Mouse (Mus musculus) MEL (cell line): Measurements from ENCODE around the gene Cacna1s. TPM values are rescaled to one million over a fixed set of nuclear protein-coding genes. Genes with fewer than 3 reads are reported as not detected.

ENCODE experiments used
- DNase-seq: peaks from one replicate; pipeline ENCODE4 v3.0.0; 2011; ENCODE audit warnings: low read depth, low spot score
- H3K27ac ChIP-seq: 2 replicates; pipeline ENCODE4 v1.5.1; 2012; ENCODE audit warnings: low read depth, mild to moderate bottlenecking, control low read depth, low read length, moderate library complexity; ENCODE audit not compliant: control insufficient read depth
- H3K27me3 ChIP-seq, 2 experiments: fragments of 150-350 bp in 1 of 2; sonication (generic) in 1 of 2; 2 replicates each; pipeline ENCODE4 v1.6.1; 2012; ENCODE audit warnings: low read length in 2 of 2, mild to moderate bottlenecking in 2 of 2, improper control_type of control experiment in 1 of 2, moderate library complexity in 1 of 2; ENCODE audit not compliant: insufficient read depth in 2 of 2, control insufficient read depth in 1 of 2
- H3K36me3 ChIP-seq, 2 experiments: 2 replicates each; pipeline ENCODE4 v1.6.1; 2012 to 2014; ENCODE audit warnings: low read length in 2 of 2, improper control_type of control experiment in 1 of 2, inconsistent platforms in 1 of 2, mild to moderate bottlenecking in 1 of 2; ENCODE audit not compliant: insufficient read depth in 2 of 2, control insufficient read depth in 1 of 2
- H3K4me1 ChIP-seq, 2 experiments: fragments of 150-350 bp in 1 of 2; sonication (generic) in 1 of 2; 2 replicates each; pipeline ENCODE4 v1.6.1; 2012; ENCODE audit warnings: low read length in 2 of 2, improper control_type of control experiment in 1 of 2, mild to moderate bottlenecking in 1 of 2; ENCODE audit not compliant: insufficient read depth in 2 of 2, control insufficient read depth in 1 of 2
- H3K4me3 ChIP-seq, 2 experiments: fragments of 150-350 bp in 1 of 2; sonication (generic) in 1 of 2; 2 replicates each; pipeline ENCODE4 v1.5.1; 2012; ENCODE audit warnings: low read depth in 2 of 2, low read length in 2 of 2, mild to moderate bottlenecking in 2 of 2, moderate library complexity in 2 of 2, control low read depth in 1 of 2, improper control_type of control experiment in 1 of 2; ENCODE audit not compliant: control insufficient read depth in 1 of 2, insufficient read depth in 1 of 2
- H3K79me2 ChIP-seq: 2 replicates; pipeline ENCODE4 v1.6.1; 2012; ENCODE audit warnings: mild to moderate bottlenecking, low read length, moderate library complexity; ENCODE audit not compliant: control insufficient read depth, poor library complexity, insufficient read depth
- H3K9ac ChIP-seq: 2 replicates; pipeline ENCODE4 v1.6.1; 2012; ENCODE audit warnings: low read depth, mild to moderate bottlenecking, control low read depth, low read length, moderate library complexity; ENCODE audit not compliant: control insufficient read depth, poor library complexity, severe bottlenecking
- H3K9me3 ChIP-seq: fragments of 150-350 bp; sonication (generic); replicated peaks from 2 replicates; pipeline ENCODE4 v1.6.1; 2012; ENCODE audit warnings: mild to moderate bottlenecking, low read length, improper control_type of control experiment, moderate library complexity; ENCODE audit not compliant: insufficient read depth
- BHLHE40 ChIP-seq: IDR thresholded peaks from 2 replicates; pipeline ENCODE4 v1.6.1; 2012; ENCODE audit warnings: low read depth, mild to moderate bottlenecking, inconsistent platforms, low read length, improper control_type of control experiment, borderline replicate concordance
- CHD1 ChIP-seq: IDR thresholded peaks from 2 replicates; pipeline ENCODE4 v1.6.1; 2012; ENCODE audit warnings: low read depth, mild to moderate bottlenecking, inconsistent platforms, low read length, improper control_type of control experiment
- CHD2 ChIP-seq: IDR thresholded peaks from 2 replicates; pipeline ENCODE4 v1.6.1; 2011; ENCODE audit warnings: low read length, improper control_type of control experiment
- CTCF ChIP-seq, 3 experiments: IDR thresholded peaks in 2 of 3; conservative IDR thresholded peaks in 1 of 3; 2 replicates each; pipeline ENCODE4 v1.5.1; 2011 to 2012; ENCODE audit warnings: low read length in 3 of 3, low read depth in 2 of 3, mild to moderate bottlenecking in 2 of 3, improper control_type of control experiment in 1 of 3, inconsistent platforms in 1 of 3, mixed read lengths in 1 of 3, moderate library complexity in 1 of 3; ENCODE audit not compliant: control insufficient read depth in 1 of 3, insufficient read depth in 1 of 3, poor library complexity in 1 of 3, severe bottlenecking in 1 of 3
- E2F4 ChIP-seq: IDR thresholded peaks from 2 replicates; pipeline ENCODE4 v1.6.1; 2011; ENCODE audit warnings: low read depth, low read length, improper control_type of control experiment, borderline replicate concordance
- ELF1 ChIP-seq: IDR thresholded peaks from 2 replicates; pipeline ENCODE4 v1.6.1; 2014; ENCODE audit warnings: low read depth, mild to moderate bottlenecking, inconsistent platforms, low read length, improper control_type of control experiment, moderate library complexity
- EP300 ChIP-seq, 2 experiments: IDR thresholded peaks; 2 replicates each; pipeline ENCODE4 v1.6.1; 2011; ENCODE audit warnings: improper control_type of control experiment in 2 of 2, low read length in 2 of 2, low read depth in 1 of 2, mild to moderate bottlenecking in 1 of 2
- ETS1 ChIP-seq: IDR thresholded peaks from 2 replicates; pipeline ENCODE4 v1.6.1; 2012; ENCODE audit warnings: low read depth, mild to moderate bottlenecking, inconsistent platforms, low read length, improper control_type of control experiment, moderate library complexity
- GABPA ChIP-seq: IDR thresholded peaks from 2 replicates; pipeline ENCODE4 v1.6.1; 2012; ENCODE audit warnings: low read depth, mild to moderate bottlenecking, inconsistent platforms, low read length, improper control_type of control experiment, moderate library complexity
- GATA1 ChIP-seq: IDR thresholded peaks from 2 replicates; pipeline ENCODE4 v1.6.1; 2011; ENCODE audit warnings: low read depth, low read length, improper control_type of control experiment
- JUND ChIP-seq: IDR thresholded peaks from 2 replicates; pipeline ENCODE4 v1.6.1; 2011; ENCODE audit warnings: low read depth, mild to moderate bottlenecking, improper control_type of control experiment, low read length
- MAFK ChIP-seq: IDR thresholded peaks from 2 replicates; pipeline ENCODE4 v1.6.1; 2011; ENCODE audit warnings: low read depth, mild to moderate bottlenecking, low read length, improper control_type of control experiment, borderline replicate concordance
- MAX ChIP-seq: IDR thresholded peaks from 2 replicates; pipeline ENCODE4 v1.6.1; 2011; ENCODE audit warnings: low read length, improper control_type of control experiment
- MAZ ChIP-seq: IDR thresholded peaks from 2 replicates; pipeline ENCODE4 v1.6.1; 2012; ENCODE audit warnings: low read depth, mild to moderate bottlenecking, inconsistent platforms, low read length, improper control_type of control experiment
- MEF2A ChIP-seq: IDR thresholded peaks from 2 replicates; pipeline ENCODE4 v1.6.1; 2014; ENCODE audit warnings: low read depth, mild to moderate bottlenecking, inconsistent platforms, low read length, improper control_type of control experiment; ENCODE audit not compliant: poor library complexity, insufficient replicate concordance, severe bottlenecking; ENCODE audit errors: extremely low read depth
- MXI1 ChIP-seq: IDR thresholded peaks from 2 replicates; pipeline ENCODE4 v1.6.1; 2011; ENCODE audit warnings: mild to moderate bottlenecking, low read depth, low read length, improper control_type of control experiment
- MYB ChIP-seq: IDR thresholded peaks from 2 replicates; pipeline ENCODE4 v1.6.1; 2011; ENCODE audit warnings: mild to moderate bottlenecking, low read depth, low read length, improper control_type of control experiment
- MYC ChIP-seq: IDR thresholded peaks from 2 replicates; pipeline ENCODE4 v1.6.1; 2011; ENCODE audit warnings: low read depth, mild to moderate bottlenecking, low read length, improper control_type of control experiment, moderate library complexity
- NELFE ChIP-seq: IDR thresholded peaks from 2 replicates; pipeline ENCODE4 v1.6.1; 2011; ENCODE audit warnings: low read depth, low read length, improper control_type of control experiment
- NRF1 ChIP-seq: IDR thresholded peaks from 2 replicates; pipeline ENCODE4 v1.6.1; 2014; ENCODE audit warnings: low read depth, mild to moderate bottlenecking, inconsistent platforms, low read length, improper control_type of control experiment, moderate library complexity; ENCODE audit not compliant: poor library complexity, insufficient read depth, severe bottlenecking
- POLR2A ChIP-seq, 2 experiments: IDR thresholded peaks; 2 replicates each; pipeline ENCODE4 v1.6.1; 2011 to 2012; ENCODE audit warnings: low read length in 2 of 2, mild to moderate bottlenecking in 2 of 2, control low read depth in 1 of 2, improper control_type of control experiment in 1 of 2, low read depth in 1 of 2, moderate library complexity in 1 of 2; ENCODE audit not compliant: control insufficient read depth in 1 of 2, insufficient read depth in 1 of 2, poor library complexity in 1 of 2
- POLR2AphosphoS5 ChIP-seq: IDR thresholded peaks from 2 replicates; pipeline ENCODE4 v1.6.1; 2012; ENCODE audit warnings: low read depth, borderline replicate concordance, mild to moderate bottlenecking, inconsistent platforms, low read length, moderate library complexity, mixed read lengths
- RAD21 ChIP-seq: IDR thresholded peaks from 2 replicates; pipeline ENCODE4 v1.6.1; 2011; ENCODE audit warnings: mild to moderate bottlenecking, low read depth, low read length, improper control_type of control experiment
- RCOR1 ChIP-seq: IDR thresholded peaks from 2 replicates; pipeline ENCODE4 v1.6.1; 2012; ENCODE audit warnings: low read depth, mild to moderate bottlenecking, inconsistent platforms, low read length, improper control_type of control experiment
- SIN3A ChIP-seq: IDR thresholded peaks from 2 replicates; pipeline ENCODE4 v1.6.1; 2012; ENCODE audit warnings: low read length, improper control_type of control experiment, inconsistent platforms
- SMC3 ChIP-seq: IDR thresholded peaks from 2 replicates; pipeline ENCODE4 v1.6.1; 2011; ENCODE audit warnings: low read depth, low read length, improper control_type of control experiment
- TAL1 ChIP-seq: IDR thresholded peaks from 2 replicates; pipeline ENCODE4 v1.6.1; 2012; ENCODE audit warnings: mild to moderate bottlenecking, inconsistent platforms, low read length, moderate library complexity, mixed read lengths
- TBP ChIP-seq: IDR thresholded peaks from 2 replicates; pipeline ENCODE4 v1.8.0; 2011; ENCODE audit warnings: low read depth, low read length, improper control_type of control experiment
- TCF12 ChIP-seq: IDR thresholded peaks from 2 replicates; pipeline ENCODE4 v1.6.1; 2014; ENCODE audit warnings: low read depth, mild to moderate bottlenecking, inconsistent platforms, low read length, improper control_type of control experiment, moderate library complexity
- UBTF ChIP-seq: IDR thresholded peaks from 2 replicates; pipeline ENCODE4 v1.6.1; 2012; ENCODE audit warnings: low read depth, mild to moderate bottlenecking, inconsistent platforms, low read length, improper control_type of control experiment, moderate library complexity, borderline replicate concordance; ENCODE audit not compliant: insufficient read depth
- USF1 ChIP-seq: IDR thresholded peaks from 2 replicates; pipeline ENCODE4 v1.6.1; 2014; ENCODE audit warnings: low read depth, mild to moderate bottlenecking, inconsistent platforms, low read length, improper control_type of control experiment, moderate library complexity
- USF2 ChIP-seq, 2 experiments: IDR thresholded peaks; 2 replicates each; pipeline ENCODE4 v1.6.1; 2011 to 2012; ENCODE audit warnings: improper control_type of control experiment in 2 of 2, low read length in 2 of 2, borderline replicate concordance in 1 of 2, inconsistent platforms in 1 of 2, low read depth in 1 of 2, mild to moderate bottlenecking in 1 of 2; ENCODE audit not compliant: insufficient read depth in 1 of 2
- ZC3H11A ChIP-seq: IDR thresholded peaks from 2 replicates; pipeline ENCODE4 v1.6.1; 2012; ENCODE audit warnings: low read depth, mild to moderate bottlenecking, inconsistent platforms, low read length, improper control_type of control experiment
- ZKSCAN1 ChIP-seq: IDR thresholded peaks from 2 replicates; pipeline ENCODE4 v1.6.1; 2012; ENCODE audit warnings: low read depth, mild to moderate bottlenecking, inconsistent platforms, low read length, improper control_type of control experiment, moderate library complexity
- ZMIZ1 ChIP-seq: IDR thresholded peaks from 2 replicates; pipeline ENCODE4 v1.6.1; 2012; ENCODE audit warnings: low read depth, mild to moderate bottlenecking, inconsistent platforms, low read length, improper control_type of control experiment, moderate library complexity
- ZNF384 ChIP-seq: IDR thresholded peaks from 2 replicates; pipeline ENCODE4 v1.6.1; 2012; ENCODE audit warnings: low read depth, mild to moderate bottlenecking, inconsistent platforms, low read length, improper control_type of control experiment
- polyA plus RNA-seq, 2 experiments: library from polyadenylated mRNA; stranded (reverse) in 1 of 2; unstranded in 1 of 2; fragments of >175 nt in 1 of 2; fragments of >200 nt in 1 of 2; gene quantifications; 2 replicates each; pipeline versions ENCODE4 v1.2.1 to v1.2.4; 2012; ENCODE audit warnings: low replicate concordance in 2 of 2, low read depth in 1 of 2; ENCODE audit not compliant: insufficient read length in 2 of 2, insufficient read depth in 1 of 2, missing spikeins in 1 of 2
- total RNA-seq: library from RNA; depleted of rRNA; stranded (reverse); fragments of 300-350 nt; gene quantifications from 2 replicates; pipeline ENCODE4 v1.2.3, GENCODE M21; 2012

Cacna1s gene
- total and polyA plus RNA-seq, 3 experiments, result not detected

DNA sequence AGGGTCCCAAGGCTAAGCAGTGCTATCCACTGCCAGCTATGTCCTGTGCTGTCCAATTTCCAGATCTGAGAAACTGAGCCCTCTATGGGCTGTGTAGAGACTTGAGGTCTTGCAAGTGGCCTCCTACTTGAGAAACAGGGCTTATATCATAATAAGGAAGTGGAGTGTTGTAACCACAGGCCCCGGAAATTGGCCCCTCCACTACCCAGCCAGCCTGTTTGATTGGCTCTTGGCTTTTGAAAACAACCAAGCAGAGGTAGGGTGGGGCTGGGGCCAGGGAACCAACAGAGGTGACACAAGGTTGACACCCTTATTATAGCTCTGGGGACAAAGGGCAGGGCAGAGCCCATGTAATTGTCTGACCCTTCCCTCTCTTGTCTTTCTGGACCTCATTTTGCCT lies 82.5 kb downstream of the Cacna1s start:
- DNase-seq, result peak; percentile 94
- Histone ChIP-seq H3K9ac (peak overlapping the region; percentile 50), H3K27ac (peak overlapping the region; percentile 90), H3K9me3 (no peaks in the 10 kb centered on the region), H3K4me1 (peaks cover 36 to 67% of the 10 kb centered on the region in 2 experiments), H3K4me3 (peak overlapping the region; percentile 2 to 55; a peak in 2 of 4 replicates), H3K36me3 (peaks cover 0 to 37% of the 10 kb centered on the region in 2 experiments; a peak in 3 of 4 replicates), H3K27me3 (no peaks in the 10 kb centered on the region), H3K79me2 (peaks cover 21% of the 10 kb centered on the region)
- TF ChIP-seq ZMIZ1, result peak; percentile 35; the same call in 1 of the 2 replicates
- TF ChIP-seq E2F4, result no peak
- peak; percentile 89 for TF ChIP-seq ETS1
- peak; percentile 94 for TF ChIP-seq MAZ
- peak; percentile 44 for TF ChIP-seq BHLHE40
- no peak for TF ChIP-seq POLR2AphosphoS5
- TF ChIP-seq ELF1, result peak; percentile 92
- TF ChIP-seq MEF2A, result peak; percentile 37; the same call in 1 of the 2 replicates
- no peak for TF ChIP-seq UBTF
- TF ChIP-seq ZKSCAN1, result no peak
- peak in 1 of 3 experiments; percentile 28; a peak in 1 of 6 replicates for TF ChIP-seq CTCF (IDR thresholded peaks at IDR 0.05 in 2 of 3, conservative IDR thresholded peaks at IDR 0.05 in 1 of 3; ENCODE audit: control insufficient read depth in 1 of 3, insufficient read depth in 1 of 3, low read depth in 2 of 3, low read length in 3 of 3, poor library complexity in 1 of 3, severe bottlenecking in 1 of 3)
- TF ChIP-seq GATA1, result peak; percentile 49; the same call in 1 of the 2 replicates
- peak; percentile 56 to 83; a peak in 3 of 4 replicates for TF ChIP-seq EP300 (IDR thresholded peaks at IDR 0.05; ENCODE audit: low read depth in 1 of 2, low read length in 2 of 2)
- no peak for TF ChIP-seq ZNF384
- TF ChIP-seq POLR2A (IDR thresholded peaks at IDR 0.05; ENCODE audit: control insufficient read depth in 1 of 2, insufficient read depth in 1 of 2, low read depth in 1 of 2, low read length in 2 of 2, poor library complexity in 1 of 2), result peak in 1 of 2 experiments; percentile 54; a peak in 1 of 4 replicates
- TF ChIP-seq SIN3A, result peak; percentile 87
- TF ChIP-seq MYB, result 0 out of 2 replicates have a peak, but pooled peaks have one; percentile 43
- TF ChIP-seq TCF12, result peak; percentile 61
- no peak; the same call in 1 of the 2 replicates for TF ChIP-seq CHD2
- no peak for TF ChIP-seq RAD21
- no peak for TF ChIP-seq TAL1
- TF ChIP-seq MAX, result peak; percentile 38; the same call in 1 of the 2 replicates
- TF ChIP-seq MXI1, result peak; percentile 54; the same call in 1 of the 2 replicates
- 0 out of 2 replicates have a peak, but pooled peaks have one; percentile 34 for TF ChIP-seq MAFK
- TF ChIP-seq MYC, result 0 out of 2 replicates have a peak, but pooled peaks have one; percentile 41
- TF ChIP-seq JUND, result no peak
- 0 out of 2 replicates have a peak, but pooled peaks have one; percentile 18 for TF ChIP-seq SMC3
- no peak for TF ChIP-seq USF2 (IDR thresholded peaks at IDR 0.05; ENCODE audit: borderline replicate concordance in 1 of 2, insufficient read depth in 1 of 2, low read depth in 1 of 2, low read length in 2 of 2)
- TF ChIP-seq TBP, result peak; percentile 26; the same call in 1 of the 2 replicates
- 0 out of 2 replicates have a peak, but pooled peaks have one; percentile 13 for TF ChIP-seq ZC3H11A
- no peak for TF ChIP-seq GABPA
- no peak for TF ChIP-seq NELFE
- TF ChIP-seq RCOR1, result peak; percentile 52; the same call in 1 of the 2 replicates
- TF ChIP-seq USF1, result no peak
- no peak for TF ChIP-seq CHD1
- 0 out of 2 replicates have a peak, but pooled peaks have one; percentile 14 for TF ChIP-seq NRF1
